Mouse (Mus musculus): ENCODE measurements at regions not wholly inside any gene's neighbourhood (a gene's known extent, or its start where the extent isn't known, plus 50 kb on each side); places are given as distances from the start of the nearest gene placed in this dataset.

- no peak for ATAC-seq (replicated peaks; ENCODE audit: low read depth, poor library complexity, severe bottlenecking)
Observed at GRCm38 (mm10) chr13:101182387-101182786, 349.2 kb upstream of the Slc30a5 start.

DNA sequence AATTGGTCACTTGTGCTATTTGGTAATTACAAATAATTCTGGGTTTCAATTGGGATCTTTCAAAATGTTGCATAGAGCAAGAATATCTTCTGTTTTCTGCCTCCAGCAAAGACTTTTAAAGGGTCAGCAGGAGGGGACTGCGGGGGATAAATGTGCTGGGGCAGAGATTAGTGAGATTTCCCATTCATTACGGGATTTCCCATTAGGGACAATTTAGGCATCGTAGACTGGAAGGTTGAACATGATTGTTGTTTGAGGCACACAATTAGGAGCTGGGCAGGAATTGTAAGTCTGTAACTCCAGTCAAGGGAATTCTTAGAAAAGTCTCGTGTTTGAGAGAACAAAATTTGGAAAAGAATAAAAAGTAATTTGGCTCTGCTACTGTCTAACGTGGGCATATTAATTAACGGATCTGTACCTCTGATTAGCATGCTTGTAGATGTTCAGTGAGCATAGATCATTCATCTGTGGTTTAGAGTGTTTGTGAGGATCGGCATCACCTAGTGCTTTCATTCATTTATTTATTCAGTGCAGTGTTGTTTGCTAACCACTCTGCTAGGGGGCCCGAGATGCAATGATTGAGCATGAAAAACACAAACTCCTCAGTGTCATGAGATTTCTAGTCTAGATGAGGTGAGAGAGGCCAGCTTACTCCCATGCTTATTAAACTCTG lies 341.9 kb upstream of the Slc30a5 start:
- no peak for ATAC-seq (replicated peaks; ENCODE audit: low read depth, poor library complexity, severe bottlenecking)

DNA sequence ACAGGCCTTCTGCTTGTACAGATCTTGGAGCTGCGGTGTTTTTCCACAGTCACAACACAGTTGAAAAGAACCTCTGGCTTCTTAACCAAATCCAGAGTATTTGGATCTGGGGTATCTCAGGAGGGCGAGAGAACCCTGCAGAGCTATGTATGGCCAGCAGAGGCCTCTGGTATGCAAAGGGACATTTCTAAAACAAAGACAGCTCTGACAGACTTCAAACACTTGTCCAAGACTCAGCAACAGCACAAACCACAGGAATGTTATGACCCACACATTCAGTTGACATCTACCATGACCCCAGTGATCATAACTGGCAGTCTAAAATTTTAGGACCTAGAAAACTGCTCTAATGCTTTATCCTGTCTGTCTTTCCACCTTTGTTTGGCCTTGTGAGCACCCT lies 328.5 kb upstream of the Slc30a5 start:
- 0 out of 2 replicates have a peak, but pooled peaks have one; percentile 22 for ATAC-seq (replicated peaks; ENCODE audit: low read depth, poor library complexity, severe bottlenecking)

DNA sequence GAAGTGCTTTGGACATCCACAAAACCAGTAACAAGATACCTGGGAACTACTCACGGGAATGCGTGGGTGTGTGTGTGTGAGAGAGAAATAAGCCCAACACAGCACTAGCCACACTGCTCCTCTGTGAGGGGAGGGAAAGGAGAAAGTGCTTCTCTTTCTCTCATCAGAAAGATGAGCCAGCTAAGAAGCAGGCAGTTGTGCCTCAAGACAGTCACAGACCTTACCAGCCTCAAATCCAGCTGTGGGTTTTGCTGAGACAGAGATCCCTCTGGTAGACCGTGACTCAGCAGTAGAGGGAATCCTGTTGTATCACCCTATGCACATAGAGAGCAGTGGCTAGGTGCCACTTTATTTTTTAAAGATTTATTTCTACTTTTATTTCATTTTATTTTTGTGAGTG lies 326.7 kb upstream of the Slc30a5 start:
- no peak for ATAC-seq (replicated peaks; ENCODE audit: low read depth, poor library complexity, severe bottlenecking)

DNA sequence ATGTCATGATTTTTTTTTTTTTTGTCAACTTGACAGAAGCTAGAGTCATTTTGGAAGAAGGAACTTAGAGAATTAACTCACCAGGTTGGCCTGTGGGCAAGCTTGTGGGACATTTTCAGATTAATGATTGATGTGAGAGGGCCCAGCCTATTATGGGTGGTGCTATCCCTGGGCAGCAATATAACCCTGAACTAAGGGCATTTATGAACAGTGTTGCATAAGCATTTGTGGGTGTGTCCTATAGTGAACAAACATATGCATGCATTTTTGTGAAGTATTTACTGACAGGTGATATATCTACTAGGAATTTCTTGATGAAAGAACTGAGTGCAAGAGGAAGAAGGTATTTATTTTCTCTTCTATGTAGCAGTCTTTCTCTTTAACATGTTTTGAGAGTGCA lies 320.5 kb upstream of the Slc30a5 start:
- ATAC-seq (replicated peaks; ENCODE audit: low read depth, poor library complexity, severe bottlenecking): no peak

GRCm38 (mm10) chr13:101142761-101143160 lies 309.5 kb upstream of the Slc30a5 start:
- no peak for ATAC-seq (replicated peaks; ENCODE audit: low read depth, poor library complexity, severe bottlenecking)

DNA sequence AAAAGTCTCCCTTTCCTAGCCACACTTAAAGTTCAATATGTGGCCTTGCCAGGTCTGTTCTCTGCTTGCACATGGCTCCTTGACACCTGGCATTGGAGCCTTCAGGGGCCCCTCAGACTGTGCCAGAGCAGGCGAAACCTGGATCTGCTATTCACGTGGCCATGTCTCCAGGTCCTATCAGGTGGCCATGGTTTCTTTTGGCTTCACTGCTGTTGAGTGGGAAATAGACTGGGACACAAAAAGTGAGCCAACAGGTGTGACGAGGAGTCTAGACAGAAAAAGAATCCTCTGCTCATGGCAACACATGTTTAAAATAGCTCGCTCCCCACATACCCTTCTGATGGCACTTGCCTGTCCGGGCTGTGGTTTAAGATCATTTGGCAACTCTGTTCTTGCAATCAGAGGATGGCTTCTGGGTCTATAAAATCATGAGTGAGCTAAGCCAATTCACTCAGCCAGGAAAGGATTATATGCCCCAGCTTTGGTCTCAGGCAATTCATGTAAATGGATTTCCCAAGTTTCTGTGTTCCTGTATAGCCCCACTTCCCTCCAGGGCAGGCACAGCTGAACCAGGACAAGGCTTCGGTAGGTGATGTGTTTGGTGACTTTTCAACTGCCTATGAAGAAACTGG lies 309.0 kb upstream of the Slc30a5 start:
- ATAC-seq (replicated peaks; ENCODE audit: low read depth, poor library complexity, severe bottlenecking): no peak

- ATAC-seq (replicated peaks; ENCODE audit: low read depth, poor library complexity, severe bottlenecking): no peak
Observed at GRCm38 (mm10) chr13:101129466-101129865, 296.2 kb upstream of the Slc30a5 start.

DNA sequence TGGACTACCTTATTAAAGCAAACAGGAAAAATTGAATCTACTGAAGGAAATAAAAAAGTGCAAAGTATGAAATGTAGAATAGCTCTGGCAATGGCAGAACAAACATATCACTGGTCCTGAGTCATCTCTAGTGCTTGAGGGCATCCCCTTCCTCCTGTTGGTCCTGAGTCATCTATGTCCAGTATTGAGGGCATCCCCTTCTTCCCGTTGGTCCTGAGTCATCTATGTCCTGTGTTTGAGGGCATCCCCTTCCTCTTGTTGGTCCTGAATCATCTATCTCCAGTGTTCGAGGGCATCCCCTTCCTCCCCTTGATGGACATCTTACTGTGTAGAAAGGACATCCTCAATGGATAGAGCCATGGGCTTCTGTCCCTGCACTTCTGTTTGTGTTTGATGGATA lies 294.6 kb upstream of the Slc30a5 start:
- no peak for ATAC-seq (replicated peaks; ENCODE audit: low read depth, poor library complexity, severe bottlenecking)

- ATAC-seq (replicated peaks; ENCODE audit: low read depth, poor library complexity, severe bottlenecking): no peak
Observed at GRCm38 (mm10) chr13:101127262-101127661, 294.0 kb upstream of the Slc30a5 start.

DNA sequence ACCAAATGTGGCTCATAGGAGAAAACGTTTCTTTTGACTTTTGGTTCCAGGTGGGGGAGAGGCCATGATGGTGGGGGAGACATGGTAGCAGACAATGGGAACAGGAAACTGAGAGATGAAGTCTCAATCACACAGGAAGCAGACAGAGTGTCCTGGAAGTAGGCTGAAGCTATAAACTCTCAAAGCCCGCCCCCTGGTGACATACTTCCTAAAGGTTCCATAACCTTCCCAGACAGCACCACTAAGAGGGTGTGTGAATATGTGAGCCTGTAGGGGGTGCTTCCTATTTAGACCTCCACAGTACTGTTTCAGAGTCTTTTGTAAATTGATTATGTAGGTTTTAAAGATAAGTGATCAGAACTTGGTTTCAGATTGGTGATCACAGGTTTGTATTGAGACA lies 284.1 kb upstream of the Slc30a5 start:
- ATAC-seq (replicated peaks; ENCODE audit: low read depth, poor library complexity, severe bottlenecking): no peak

DNA sequence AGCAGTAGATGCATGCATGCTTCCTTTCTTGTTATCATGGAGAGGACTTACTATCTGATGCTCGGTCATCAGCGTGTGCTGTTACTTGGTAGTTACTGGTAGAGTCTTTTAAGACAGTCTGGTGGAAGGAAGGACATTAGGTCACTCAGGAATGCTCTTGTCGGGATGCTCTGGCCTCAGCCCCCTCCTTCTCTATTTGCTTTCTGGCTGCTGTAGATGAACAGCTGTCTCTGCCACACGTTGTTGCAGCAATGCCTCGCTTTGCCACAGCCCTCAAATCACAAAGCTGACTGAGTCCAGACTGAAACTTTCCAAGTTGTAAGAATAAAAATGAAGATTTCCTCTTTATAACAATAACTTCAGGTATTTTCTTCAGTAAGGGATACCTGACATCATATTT lies 282.1 kb upstream of the Slc30a5 start:
- ATAC-seq (replicated peaks; ENCODE audit: low read depth, poor library complexity, severe bottlenecking): no peak

DNA sequence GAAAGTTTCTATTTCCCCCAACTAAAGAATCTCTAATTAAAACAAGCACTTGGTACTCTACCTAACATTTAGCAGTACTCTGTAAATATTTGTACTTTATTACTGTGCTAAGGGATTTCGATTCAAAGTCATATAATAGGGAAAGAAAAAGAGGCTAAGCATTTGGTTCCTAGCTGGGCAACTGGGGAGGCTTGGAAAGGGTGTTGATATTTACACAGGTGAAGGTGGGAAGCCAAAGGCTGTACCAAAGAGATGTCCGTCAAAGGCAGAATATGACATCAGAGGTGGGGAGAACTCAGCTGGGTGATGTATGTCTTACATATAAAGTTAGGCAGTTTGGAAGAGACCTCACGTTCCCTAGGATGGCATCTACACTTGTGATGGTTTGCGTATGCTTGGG lies 278.9 kb upstream of the Slc30a5 start:
- ATAC-seq (replicated peaks; ENCODE audit: low read depth, poor library complexity, severe bottlenecking): no peak

DNA sequence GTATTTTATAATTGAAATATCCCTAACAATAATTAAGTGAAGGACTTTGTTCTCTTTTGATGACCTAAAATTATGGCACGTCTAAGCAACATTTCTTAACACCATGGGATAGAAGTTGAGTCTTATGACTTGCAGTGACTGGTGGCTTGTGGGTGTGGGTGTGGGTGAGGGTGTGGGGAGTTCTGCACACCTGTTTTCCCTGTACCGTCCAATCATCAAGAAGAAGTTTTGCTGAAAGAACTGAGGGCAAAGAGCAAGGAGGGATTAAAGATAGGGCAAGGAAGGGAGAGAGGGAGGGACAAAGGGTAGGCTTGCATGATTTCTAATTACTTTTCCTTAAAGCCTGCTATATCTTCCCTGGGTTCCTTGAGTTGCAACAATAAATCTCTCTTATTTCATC lies 278.5 kb upstream of the Slc30a5 start:
- ATAC-seq (replicated peaks; ENCODE audit: low read depth, poor library complexity, severe bottlenecking): no peak

DNA sequence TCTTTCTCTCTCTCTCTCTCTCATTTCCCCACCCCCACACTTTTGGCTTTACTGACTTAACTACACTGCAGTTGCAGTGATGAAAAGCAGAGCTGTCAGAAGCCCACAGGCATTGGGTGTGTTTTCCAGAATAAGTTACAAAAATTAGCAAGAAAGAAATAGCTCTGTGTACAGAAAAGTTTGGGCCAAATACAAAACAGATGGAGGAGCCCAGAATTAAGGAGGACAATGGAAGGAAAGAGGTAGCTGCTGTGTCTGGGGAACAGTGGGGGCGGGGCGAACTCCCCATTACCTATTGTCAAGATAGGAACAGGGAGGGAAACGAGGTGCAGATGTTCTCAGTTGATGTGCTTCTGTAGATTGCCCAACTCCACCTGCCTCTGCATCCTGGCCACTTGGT lies 267.4 kb upstream of the Slc30a5 start:
- ATAC-seq (replicated peaks; ENCODE audit: low read depth, poor library complexity, severe bottlenecking): no peak

DNA sequence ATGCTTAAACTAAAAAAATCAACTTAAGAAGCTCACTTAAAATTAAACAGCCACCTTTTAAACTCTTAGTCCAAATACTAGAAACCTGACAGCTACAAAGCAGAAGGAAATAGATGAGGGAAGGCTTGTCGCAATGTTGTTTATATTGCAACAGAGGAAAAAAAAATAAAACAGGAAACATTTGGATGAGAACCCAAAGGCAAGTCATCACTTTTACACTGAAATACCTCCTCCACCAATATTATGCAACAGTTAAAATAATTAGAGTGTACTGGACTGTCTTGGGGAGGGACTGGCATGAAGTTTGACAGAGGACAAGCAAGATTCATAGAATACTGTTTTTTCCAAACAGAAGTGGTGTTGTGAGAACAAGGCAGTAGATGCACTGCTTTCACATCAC lies 263.6 kb upstream of the Slc30a5 start:
- 0 out of 2 replicates have a peak, but pooled peaks have one; percentile 11 for ATAC-seq (replicated peaks; ENCODE audit: low read depth, poor library complexity, severe bottlenecking)

- no peak for ATAC-seq (replicated peaks; ENCODE audit: low read depth, poor library complexity, severe bottlenecking)
Observed at GRCm38 (mm10) chr13:101096221-101096620, 263.0 kb upstream of the Slc30a5 start.

DNA sequence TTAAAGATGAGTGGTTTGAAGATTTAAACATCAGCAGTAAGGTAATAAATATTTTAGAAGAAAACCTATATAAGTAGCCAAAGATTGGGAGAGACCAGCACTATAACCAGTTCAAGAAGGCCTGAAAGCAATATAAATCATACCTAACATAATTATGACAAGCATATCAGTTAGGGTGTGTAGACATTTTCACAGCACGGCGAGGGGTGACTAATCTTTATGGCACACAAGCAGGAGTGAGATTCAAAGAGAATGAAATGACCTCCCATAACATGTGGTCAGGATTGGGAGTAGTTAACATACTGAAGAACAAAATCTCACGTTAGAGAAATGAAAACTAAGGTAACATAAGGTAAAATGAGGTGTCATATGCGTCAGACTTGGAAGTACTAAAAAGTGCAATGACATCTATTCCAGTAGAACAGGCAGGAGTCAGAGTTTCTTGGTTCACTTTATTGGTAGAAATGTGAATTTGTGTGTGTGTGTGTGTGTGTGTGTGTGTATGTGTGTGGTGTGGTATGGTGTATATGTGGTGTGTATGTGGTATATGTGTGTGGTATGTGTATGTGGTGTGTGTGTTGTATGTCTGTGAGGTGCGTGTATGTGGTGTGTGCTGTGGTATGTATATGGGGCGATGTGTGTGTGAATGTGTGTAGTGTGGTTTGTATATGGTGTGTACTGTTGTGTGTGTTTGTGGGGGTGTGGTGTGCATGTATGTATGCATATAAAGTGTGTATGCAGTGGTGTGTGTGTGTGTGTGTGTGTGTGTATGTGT lies 262.0 kb upstream of the Slc30a5 start:
- ATAC-seq (replicated peaks; ENCODE audit: low read depth, poor library complexity, severe bottlenecking): no peak

- no peak for ATAC-seq (replicated peaks; ENCODE audit: low read depth, poor library complexity, severe bottlenecking)
Observed at GRCm38 (mm10) chr13:101092743-101093131, 259.5 kb upstream of the Slc30a5 start.

GRCm38 (mm10) chr13:101092033-101092742 lies 259.0 kb upstream of the Slc30a5 start:
- ATAC-seq (replicated peaks; ENCODE audit: low read depth, poor library complexity, severe bottlenecking): no peak

DNA sequence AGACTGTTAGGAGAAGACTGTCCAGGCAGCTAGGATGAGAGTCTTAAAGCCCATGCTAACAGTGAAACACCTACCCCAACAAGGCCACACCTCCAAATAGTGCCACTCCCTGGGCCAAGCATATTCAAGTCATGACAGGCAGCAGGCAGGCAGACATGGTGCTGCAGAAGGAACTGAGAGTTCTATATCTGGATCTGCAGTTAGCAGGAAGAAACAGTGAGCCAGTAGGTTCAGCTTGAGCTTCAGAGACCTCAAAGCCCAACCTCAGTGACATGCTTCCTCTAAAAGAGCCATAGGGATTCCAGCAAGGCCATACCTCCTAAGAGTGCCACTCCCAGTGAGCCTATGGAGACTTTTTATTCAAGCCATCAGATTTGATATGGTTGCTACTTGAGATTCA lies 252.0 kb upstream of the Slc30a5 start:
- ATAC-seq (replicated peaks; ENCODE audit: low read depth, poor library complexity, severe bottlenecking): no peak

Data from common myeloid progenitor, adult 5-6 weeks (primary cell).